Mouse (Mus musculus) cerebellum, adult 18-20 months (tissue): Measurements from ENCODE around the gene 4930564D02Rik.

Source experiments
- DNase-seq, 2 experiments: peaks; one replicate each; pipeline ENCODE4 v3.0.0; 2021

Gene 4930564D02Rik

DNA sequence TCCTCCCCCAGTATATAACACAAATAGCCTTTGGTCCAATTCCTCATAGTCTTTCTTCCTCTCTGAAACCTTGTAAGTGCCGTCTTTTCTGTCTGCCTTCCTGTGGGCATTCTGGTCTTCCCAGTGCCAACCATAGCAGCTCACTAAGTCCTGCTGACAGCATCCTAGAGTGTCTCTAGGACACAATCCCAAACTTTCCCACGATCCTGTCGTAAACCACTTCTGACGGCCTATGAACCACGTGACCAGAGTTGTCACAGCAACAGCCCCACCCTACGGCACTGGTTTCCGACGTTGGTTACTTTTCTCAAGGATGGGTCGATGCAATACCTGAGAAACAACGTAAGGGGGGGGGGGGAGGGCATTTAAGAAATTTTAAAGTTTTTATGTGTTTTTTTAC lies at the start of gene 4930564D02Rik:
Gene 4930564D02Rik (plus strand): TSS at position 301 of the 400 bp plus-strand sequence.
- DNase-seq: no peak

DNA sequence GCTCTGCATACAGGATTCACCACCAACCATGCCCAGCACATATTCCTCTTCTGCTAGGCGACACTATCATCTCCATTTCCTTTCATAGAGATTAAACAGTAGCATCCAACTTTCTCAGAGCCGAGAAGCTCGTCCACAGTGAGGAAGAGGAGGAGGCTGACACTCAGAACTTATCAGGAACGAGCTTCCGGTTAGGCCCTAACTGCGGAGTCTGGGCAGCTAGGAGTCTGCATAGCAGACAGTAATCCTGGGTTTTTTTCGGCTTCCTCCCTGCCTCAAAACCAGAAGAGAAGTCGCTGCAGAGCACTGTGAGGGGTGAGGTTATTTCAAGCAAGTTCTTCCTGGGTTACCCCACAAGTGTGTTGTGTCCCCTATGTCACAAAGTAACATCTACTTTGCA lies 49.3 kb upstream of the 4930564D02Rik start:
- no peak for DNase-seq

DNA sequence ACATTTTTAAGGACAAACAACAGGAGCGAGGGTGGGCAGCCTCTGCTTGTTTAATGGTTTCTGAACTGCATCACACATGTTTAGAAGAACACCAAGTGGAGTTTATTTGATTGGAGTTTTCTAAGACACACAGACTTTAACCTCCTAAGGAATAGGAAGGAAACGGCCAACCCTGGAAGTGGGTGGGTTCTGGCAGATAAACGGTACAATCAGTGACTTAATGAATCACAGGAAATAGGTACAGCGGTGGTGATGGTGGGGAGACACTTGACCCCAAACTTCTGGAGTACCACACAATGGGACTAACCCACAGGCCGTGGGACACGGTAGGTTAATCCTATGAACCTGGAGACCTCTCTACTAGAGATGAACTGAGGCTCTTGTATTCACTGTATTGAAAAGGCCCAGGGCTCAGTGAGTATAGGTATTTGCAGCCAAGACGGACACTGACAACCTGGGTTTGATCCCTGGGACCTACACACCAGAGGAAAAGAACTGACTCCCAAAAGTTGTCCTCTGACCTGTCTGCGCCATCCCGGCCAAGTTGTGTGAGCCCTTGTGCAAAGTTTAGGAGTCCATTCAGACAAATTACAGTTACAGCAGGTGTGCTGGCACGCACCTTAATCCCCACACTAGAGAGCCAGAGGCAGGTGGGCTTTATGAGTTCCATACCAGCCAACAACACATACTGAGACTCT lies 48.4 kb upstream of the 4930564D02Rik start:
- no peak for DNase-seq

DNA sequence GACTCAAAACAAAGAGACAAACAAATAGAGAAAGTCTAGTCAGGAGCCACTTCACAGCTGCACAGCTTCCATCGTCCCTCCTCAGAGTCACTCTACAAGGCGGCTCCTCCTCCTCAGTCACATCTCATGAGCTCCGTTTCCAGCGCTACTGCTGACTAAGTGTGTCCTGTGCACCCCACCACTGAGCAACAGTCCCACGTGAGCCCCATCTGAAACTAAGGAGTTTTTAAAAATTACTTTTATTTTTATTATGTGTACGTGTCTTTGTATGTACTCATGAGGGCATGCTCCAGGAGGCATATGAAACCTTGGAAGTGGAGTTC lies 47.9 kb upstream of the 4930564D02Rik start:
- DNase-seq: no peak

DNA sequence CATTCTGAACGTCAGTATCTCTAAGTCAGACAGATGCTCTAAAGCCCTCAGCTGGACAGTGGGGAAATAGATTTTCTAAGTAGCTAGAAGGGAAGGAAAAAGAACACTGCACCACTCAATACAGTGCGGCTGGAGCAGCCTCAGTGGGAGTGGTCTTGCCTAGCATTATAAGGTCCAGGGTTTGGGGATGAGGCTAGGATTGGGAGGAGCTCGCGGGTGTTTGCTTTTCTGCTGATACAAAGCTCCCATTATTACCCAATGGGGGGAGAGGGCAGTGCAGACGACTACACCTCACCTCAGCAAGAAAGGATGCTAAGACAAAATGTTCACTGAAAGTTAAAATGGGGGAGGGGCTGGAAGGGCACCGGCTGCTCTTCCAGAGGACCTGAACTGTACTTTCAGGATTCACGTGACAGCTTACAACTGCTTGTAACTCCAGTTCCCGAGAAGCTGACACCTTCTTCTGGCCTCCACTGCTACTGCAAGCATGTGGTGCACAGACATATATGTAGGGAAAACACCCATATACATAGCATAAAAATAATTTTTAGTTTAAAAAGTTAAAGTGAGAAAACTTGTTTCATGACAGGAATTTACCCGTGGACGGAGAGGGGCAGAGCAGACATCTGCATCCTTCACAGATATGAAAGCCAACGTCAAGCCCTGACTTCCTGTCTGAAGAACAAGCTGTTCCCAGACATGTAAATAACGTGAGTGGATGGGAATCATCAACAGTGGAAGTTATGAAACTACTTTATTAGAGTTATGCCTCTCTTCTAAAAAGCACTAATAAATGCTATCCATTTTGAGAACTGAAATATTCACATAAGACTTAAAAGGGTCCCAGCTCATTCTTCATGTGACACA lies 46.6 kb upstream of the 4930564D02Rik start:
- DNase-seq: no peak

DNA sequence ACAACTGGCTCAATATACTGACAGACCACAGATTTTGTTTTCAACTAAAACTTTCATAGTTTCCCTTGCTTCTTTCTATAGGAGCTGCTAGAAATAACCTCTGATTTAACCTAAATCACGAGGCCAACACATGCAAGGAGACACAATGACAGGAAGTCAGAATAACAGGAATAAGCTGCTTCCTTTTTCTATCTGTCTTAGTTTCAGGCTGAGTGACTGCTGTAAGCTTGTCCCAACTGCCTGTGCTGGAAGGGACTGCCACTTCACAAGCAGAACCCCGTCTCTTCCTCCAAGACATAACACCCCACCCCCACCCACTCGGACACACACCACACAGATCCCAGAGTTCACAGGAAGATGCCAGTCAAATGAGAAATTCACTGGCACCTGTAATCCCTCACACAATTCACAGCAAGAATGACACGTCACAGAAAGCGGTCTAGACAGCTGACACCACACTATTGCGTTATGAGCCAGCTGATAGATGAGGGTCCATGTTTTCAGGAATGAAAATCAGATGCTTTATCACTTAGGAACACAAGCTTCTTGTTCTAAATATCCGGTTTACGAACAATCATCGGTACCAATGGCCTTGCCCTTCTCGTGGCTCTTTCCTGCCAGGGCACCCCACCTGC lies 43.2 kb upstream of the 4930564D02Rik start:
- no peak for DNase-seq

DNA sequence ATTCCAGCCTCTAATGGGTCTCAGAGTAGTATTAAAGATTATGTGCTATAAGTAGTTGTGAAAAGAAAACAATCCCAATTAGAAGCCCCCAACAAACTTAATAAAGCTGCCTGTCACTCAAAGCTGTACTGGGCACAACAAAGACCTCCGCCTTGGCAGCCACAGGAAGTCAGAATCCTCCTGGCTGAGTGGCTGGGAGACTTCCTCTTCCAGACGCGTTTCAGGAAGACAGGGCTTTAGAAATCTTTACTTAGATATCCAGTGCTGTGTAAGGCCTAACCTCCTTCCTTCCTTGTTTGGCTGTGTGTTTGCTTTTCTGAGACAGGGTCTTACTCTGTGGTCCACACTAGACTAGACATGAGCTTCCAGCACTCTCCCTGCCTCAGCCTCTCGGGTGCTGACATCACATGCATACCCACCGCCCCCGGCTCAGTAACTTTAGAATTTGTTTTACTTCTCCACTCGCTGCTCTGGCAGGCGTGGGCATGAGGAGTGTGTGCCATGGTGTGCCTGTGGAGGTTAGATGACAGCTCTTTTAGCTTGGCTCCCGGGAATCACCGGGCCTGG lies 30.3 kb upstream of the 4930564D02Rik start:
- DNase-seq: no peak

DNA sequence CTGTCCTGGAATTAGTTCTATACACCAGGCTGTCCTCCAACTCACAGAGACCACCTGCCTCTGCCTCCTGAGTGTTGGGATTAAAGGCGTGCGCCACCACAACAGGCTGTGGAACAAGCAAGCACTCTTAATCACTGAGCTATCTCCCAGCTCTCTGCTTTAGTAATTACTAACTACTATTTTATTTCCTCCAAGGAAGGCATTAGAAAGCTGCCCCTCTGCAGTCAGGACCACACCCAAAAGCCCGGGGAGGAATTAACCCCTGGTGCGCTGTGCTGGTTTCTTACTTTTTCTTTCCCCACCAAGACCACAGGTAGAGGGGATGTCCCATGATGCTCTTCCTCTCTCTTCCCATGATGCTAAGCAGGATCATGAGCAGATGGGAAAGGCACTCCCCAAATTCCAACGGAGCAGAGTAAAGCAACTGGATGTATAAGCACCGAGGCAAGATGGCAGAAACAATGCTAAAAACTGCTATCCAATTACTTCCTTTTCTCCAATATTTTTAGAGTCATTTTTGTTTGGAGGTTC lies 29.3 kb upstream of the 4930564D02Rik start:
- DNase-seq: no peak

DNA sequence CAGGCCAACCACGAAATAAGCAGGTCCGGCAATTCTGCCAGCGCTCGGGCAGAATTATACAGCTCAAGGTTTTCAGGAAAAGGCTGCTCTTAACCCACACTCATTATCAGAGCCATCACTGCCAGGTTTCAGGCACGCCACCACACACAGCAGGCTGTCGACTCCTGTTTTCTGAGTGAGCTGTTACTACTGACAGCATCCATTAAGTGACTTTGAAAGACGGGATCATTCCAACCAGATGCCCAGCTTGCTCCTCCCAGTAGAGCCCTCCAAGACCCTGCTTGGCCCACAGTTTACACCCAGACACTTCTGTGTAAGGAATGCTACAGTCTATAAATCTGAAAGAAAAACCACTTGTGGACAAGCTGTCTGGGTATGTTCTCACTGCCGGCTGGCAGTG lies 26.6 kb upstream of the 4930564D02Rik start:
- DNase-seq: no peak

DNA sequence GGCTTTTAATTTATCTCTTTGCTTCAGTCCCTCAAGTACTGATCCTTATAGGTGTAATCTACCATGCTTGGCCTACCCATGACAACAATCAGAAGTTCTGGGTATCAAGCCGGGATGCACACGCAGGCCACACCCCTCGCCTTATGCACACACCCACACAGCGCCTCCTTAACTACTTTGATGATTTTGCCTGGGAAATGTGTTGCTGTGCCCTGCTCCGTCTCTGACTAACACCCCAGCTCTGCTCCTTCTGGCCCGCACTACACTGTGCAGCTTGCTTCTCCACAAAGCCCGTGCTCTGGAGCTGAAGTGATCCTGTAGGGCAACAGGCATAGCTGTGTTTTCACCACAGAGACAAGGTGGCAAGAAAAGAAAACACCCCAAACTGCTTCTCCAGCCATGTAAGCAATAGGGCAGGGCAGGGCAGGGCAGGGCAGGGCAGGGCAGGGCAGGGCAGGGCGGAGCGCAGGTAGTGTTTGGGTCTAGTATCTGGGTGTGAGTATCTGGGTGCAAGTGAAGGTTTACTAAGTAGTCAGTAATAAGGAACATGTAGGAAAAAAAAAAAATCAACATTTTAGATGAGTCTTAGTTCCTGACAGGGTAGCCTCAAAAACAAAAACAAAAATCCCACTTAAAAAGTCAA lies 25.5 kb upstream of the 4930564D02Rik start:
- DNase-seq: no peak

DNA sequence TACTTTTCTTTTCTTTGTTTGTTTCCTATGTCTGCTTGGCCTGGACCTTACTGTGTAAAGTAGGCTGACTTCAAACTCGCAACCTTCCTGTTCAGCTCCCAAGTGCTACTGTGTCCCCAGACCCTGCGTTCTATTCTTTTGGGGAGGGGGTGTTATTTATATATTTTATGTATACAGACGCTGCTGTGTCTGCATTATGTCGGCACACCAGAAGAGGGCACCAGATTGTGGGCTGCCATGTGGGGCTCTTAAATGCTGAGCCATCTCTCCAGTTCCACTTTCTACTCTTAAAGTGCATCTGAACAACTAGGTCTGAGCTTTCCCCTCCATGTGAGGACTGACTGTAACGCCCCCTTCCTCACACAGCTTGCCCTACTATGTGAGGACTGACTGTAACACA lies 22.9 kb upstream of the 4930564D02Rik start:
- DNase-seq: no peak

DNA sequence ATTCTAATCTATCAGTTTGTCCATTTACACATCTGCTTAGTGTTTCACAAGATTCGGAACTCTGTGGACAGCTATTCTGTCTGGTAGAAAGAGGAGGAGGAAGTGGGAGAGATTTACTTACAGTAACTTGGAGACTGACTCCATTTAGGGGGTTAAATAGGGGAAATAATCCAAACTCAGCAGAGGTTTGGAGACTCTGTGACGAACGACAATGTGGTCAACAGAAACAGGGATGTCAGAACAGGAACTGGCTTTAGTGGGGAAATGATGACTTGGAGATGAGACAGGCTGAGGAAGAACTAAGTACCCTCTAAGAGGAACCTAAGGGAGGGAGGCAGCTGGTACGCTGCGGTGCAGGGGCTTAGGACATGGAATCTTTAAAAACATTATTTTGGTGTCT lies 19.8 kb upstream of the 4930564D02Rik start:
- DNase-seq: no peak

DNA sequence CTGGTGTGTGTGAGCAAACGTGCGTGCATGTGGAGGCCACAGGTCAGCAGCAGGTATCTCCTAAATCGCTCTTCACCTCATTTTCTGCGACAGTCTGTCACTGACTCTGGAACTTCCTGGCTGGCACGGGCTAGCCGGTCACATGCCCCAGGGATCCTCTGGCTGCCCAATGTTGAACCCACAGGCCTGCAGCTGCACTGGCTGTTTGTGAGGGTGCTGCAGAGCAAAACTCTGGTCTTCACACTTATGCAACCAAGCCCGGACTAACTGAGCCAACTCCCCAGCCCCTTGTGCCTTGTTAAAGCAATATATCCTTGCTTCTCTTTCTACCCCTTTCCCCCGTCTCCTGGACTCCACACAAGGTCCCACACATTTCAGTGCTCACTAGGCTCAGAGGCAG lies 19.0 kb upstream of the 4930564D02Rik start:
- DNase-seq: peak in 1 of 2 experiments; percentile 19

DNA sequence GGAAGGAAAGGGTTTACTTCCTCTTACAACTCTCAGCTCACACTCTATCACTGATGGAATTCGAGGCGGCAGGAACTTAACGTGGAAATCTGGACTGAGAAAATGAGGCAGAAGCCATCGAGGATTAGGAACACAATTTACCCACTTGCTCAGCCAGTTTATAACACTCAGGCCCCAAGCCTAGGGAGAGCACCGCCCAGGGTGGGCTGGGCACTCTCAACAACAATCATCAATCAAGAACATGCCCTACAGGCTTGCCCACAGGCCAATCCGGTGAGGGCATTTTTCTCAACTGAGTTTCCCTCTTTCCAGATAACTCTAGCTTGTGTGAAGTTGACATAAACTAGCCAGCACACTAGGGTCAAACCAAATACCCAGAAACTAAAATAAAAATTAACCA lies 16.8 kb upstream of the 4930564D02Rik start:
- no peak for DNase-seq

DNA sequence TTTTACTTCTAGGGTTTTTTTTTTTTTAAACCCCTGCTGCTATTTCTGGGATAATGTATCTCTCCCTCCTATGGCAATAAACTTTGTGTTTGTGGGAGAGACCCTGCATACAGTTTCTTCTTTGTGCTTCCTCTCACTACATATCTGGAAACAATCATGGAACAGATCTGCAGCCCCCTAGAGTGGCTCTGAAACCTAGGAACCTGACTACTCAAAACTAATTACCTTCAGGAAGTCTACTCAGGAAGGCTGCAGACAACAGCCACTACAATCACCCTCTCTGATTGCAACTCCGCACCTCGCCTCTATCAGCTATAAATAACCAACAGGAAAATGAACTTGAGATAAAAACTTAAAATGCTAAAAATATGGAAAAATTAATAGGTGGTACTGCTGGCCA lies 15.5 kb upstream of the 4930564D02Rik start:
- no peak for DNase-seq

DNA sequence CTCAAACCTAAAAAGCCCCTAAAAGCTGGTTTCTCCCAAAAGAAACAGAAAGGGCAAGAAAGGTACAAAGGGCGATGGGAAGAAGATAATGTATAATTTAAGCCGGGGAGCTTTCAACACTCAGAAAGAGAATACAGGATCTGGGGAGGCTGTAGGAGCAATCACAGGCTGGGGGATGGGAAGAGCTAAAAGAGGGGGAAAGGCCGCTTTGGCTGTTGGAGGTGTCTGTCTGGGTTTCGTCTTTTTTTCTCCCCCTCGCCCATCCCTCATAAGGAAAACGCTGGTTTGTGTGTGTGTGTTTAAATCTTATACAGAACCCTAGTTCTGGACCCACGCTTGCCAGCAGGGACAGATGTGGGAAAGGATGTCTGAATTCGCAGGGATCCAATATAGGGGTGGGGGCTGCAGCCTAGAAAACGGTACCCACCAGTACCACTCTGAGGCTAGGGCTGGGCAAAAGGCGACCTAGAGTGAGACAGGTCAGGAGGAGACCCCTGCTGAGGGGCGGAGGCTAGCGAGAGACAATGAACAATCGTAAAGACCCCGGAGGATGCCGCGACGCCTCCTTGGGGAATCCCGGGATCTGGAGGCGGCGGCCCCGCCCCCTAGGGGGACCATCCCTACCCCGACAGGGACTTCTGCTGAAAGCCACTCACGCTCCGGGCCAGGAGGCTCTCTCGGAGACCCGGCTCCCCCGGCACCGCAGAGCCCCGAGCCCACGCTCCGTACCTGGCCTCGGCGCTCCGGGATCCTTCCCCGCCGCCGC lies 14.3 kb upstream of the 4930564D02Rik start:
- DNase-seq: peak in 1 of 2 experiments; percentile 18

DNA sequence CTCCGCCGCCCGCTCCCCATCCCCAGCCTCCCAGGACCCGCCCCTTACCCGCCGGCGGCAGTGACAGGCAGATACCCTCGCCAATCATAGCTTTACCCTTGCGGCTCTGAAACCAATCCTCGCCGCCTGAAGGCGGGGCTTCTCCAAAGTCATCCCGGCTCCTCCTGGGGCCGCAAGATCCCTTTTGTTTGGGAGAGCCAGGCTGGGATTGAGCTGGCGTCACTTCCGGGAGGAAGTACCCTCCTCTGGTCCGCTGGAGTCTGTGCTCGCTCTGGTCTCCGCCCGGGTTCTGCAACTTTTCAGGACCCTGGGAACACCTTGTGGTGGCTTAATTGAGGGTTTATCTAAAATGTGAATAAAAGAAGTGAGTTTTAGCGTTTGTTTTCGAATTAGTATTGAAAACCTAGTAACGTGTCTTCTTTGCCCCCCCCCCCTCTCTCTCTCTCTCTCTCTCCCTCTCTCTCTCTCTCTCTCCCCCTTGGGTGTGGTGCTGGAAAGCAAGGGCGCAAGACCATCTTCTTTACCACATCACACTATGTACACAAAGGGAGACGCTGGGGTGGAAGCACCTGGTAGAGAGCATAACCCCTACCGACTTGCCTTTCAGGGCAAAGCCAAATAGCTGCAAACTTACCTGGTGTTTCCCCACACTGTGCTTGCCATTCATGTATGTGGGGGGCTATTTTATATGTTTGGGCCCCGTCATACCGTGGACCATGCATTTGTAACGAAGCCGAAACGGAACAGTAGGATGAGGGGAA lies 13.5 kb upstream of the 4930564D02Rik start, which contains the start of gene Cttnbp2nl:
Gene Cttnbp2nl (minus strand): TSS at position 210 of the 761 bp plus-strand sequence.
- peak; percentile 99 for DNase-seq

DNA sequence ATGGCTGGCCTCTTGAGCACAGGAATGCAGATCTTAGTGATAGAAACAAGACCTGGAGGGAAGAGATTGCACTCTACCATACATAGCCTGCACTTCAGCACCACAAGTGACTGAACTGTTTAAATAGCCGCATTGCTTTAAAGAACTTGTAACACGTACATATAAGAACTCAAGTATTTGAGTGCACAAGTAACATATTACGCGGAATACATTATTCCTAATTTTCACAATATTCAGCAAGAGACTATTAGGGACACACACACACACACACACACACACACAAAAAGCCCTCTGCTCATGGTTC lies 13.0 kb upstream of the 4930564D02Rik start:
- DNase-seq: no peak

DNA sequence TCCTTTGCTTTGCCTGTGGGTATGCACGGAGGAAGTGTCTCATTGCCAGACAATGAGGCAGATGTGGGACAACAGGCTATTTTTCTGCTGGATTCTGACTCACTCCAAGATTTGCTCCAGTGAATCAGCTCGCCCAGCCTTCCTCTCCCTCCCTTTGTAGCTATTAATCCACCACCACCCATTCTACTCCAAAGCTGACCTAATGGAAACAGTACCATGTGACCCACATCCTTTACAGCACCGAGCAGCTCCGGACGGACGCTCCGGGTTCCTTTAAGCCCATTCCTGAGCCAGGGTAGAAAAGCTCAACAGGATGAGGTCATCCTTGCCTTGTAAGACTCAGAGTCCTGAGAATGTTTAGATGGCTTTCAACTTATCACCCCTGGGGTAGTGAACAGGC lies 11.7 kb upstream of the 4930564D02Rik start:
- DNase-seq: no peak

DNA sequence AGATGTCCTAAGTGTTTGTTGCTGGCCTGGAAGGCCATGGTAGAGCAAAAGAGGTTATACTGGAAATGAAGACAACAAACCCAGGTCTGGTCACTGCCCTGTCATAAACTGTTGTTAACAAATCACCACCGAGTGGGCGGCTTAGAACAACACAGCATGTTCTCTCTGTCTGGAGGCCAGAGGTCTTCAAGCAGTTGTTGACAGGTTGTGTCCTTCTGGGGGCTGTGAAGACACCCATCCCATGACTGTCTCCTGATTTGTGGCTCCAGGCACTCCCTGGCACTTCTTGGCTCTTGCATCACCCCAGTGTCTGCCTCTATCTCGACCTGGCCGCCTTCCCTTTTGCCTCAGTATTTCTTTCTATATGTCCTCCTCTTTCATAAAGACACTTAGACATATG lies 11.0 kb upstream of the 4930564D02Rik start:
- no peak for DNase-seq
